25 mouse cellular contexts compared by ENCODE assay signal in genomic region chr3:32438716-32439115, GRCm38 (mm10). TPM values are rescaled to one million over a fixed set of nuclear protein-coding genes. Genes with fewer than 3 reads are reported as not detected.
"Had no signal": no experiment of that assay in that cellular context is flagged by ENCODE, and none has a peak within 500 bp of the region (broad histone marks: within the 10 kb centered on the region; RNA-seq: fewer than 3 reads in every experiment).

No protein-coding gene starts in this region.

- H3K9me3 ChIP-seq: liver, embryonic 13.5 days; midbrain, embryonic 12.5 days; midbrain, embryonic 15.5 days; neural tube, embryonic 12.5 days; neural tube, embryonic 15.5 days; stomach, embryonic 15.5 days had no signal

- H3K4me2 ChIP-seq: liver, embryonic 13.5 days; midbrain, embryonic 12.5 days; midbrain, embryonic 15.5 days; neural tube, embryonic 12.5 days; neural tube, embryonic 15.5 days; stomach, embryonic 15.5 days had no signal

- H3K27me3 ChIP-seq: liver, embryonic 13.5 days; midbrain, embryonic 12.5 days; midbrain, embryonic 15.5 days; neural tube, embryonic 12.5 days; neural tube, embryonic 15.5 days; stomach, embryonic 15.5 days had no signal

- H3K9ac ChIP-seq: liver, embryonic 13.5 days; midbrain, embryonic 12.5 days; midbrain, embryonic 15.5 days; neural tube, embryonic 12.5 days; neural tube, embryonic 15.5 days; stomach, embryonic 15.5 days had no signal

- H3K4me1 ChIP-seq: liver, embryonic 13.5 days; midbrain, embryonic 12.5 days; midbrain, embryonic 15.5 days; neural tube, embryonic 12.5 days; neural tube, embryonic 15.5 days; stomach, embryonic 15.5 days had no signal

- DNase-seq: kidney, postnatal 25 days; layer of hippocampus, postnatal 36 days; liver, embryonic 13.5 days; lung, adult 2 months; lung, postnatal 14 days; lung, postnatal 4 days; right cerebral cortex, adult 18-20 months; right cerebral cortex, postnatal 14 days; right cerebral cortex, postnatal 4 days; thymus, postnatal 36 days had no signal

- H3K4me3 ChIP-seq: layer of hippocampus, adult 2 months; left cerebral cortex, adult 2 months; liver, embryonic 13.5 days; midbrain, embryonic 12.5 days; midbrain, embryonic 15.5 days; neural tube, embryonic 12.5 days; neural tube, embryonic 15.5 days; stomach, embryonic 15.5 days had no signal

- H3K27ac ChIP-seq: kidney, postnatal 0 days; layer of hippocampus, adult 2 months; left cerebral cortex, adult 2 months; liver, embryonic 13.5 days; midbrain, embryonic 12.5 days; midbrain, embryonic 15.5 days; neural tube, embryonic 12.5 days; neural tube, embryonic 15.5 days; stomach, embryonic 15.5 days had no signal

RNA-seq across cellular contexts. Expression of gene Kcnmb3, which starts 53.3 kb away (rescaled TPM):
- total RNA-seq: left cerebral cortex, adult 2 months; liver, adult 2 months; megakaryocyte progenitor cell, adult 5-6 weeks; megakaryocyte-erythroid progenitor cell, adult 5-6 weeks had no signal
- polyA plus RNA-seq: kidney, embryonic 14.5 days; kidney, postnatal 0 days; limb, embryonic 14.5 days; liver, adult 2 months; liver, embryonic 13.5 days; liver, embryonic 16.5 days; lung, adult 2 months; neural tube, embryonic 15.5 days; urinary bladder, adult 2 months had no signal
